Mouse (Mus musculus) gastrocnemius, postnatal 4 days (tissue): Measurements from ENCODE around the gene Gm49721. TPM values are rescaled to one million over a fixed set of nuclear protein-coding genes. Genes with fewer than 3 reads are reported as not detected.
"Not testable (repeated sequence)": the region's sequence is repeated elsewhere in the genome, so short reads cannot be mapped to it uniquely, and the experiment has no call there.

ENCODE experiments used
- DNase-seq, 2 experiments: peaks; one replicate each; pipeline ENCODE4 v3.0.0; 2021 to 2022; ENCODE audit warnings: low spot score in 2 of 2, mixed read lengths in 2 of 2
- total RNA-seq, 2 experiments: library from RNA; stranded (reverse); gene quantifications; 2 replicates each; pipeline ENCODE4 v1.2.3; 2021

The Gm49721 gene
- total RNA-seq, 2 experiments from 2014 or later, result 0.17 to 0.31 TPM

- not testable (repeated sequence) for DNase-seq
These were observed 676 bp downstream of the Gm49721 start for GRCm38 (mm10) chr17:6979380-6979779.

GRCm38 (mm10) chr17:6980144-6980543 is 1.4 kb downstream of the Gm49721 start:
- not testable (repeated sequence) for DNase-seq

- not testable (repeated sequence) for DNase-seq
These were observed 7.4 kb downstream of the Gm49721 start for GRCm38 (mm10) chr17:6986118-6986517.

GRCm38 (mm10) chr17:6995504-6995903 is 16.8 kb downstream of the Gm49721 start:
- not testable (repeated sequence) for DNase-seq

- not testable (repeated sequence) for DNase-seq
These were observed 18.1 kb downstream of the Gm49721 start for GRCm38 (mm10) chr17:6996826-6997225.

- DNase-seq, result not testable (repeated sequence)
These were observed 19.2 kb downstream of the Gm49721 start for GRCm38 (mm10) chr17:6997778-6998490.

- DNase-seq, result not testable (repeated sequence)
These were observed 23.3 kb downstream of the Gm49721 start for GRCm38 (mm10) chr17:7001790-7002585.

- not testable (repeated sequence) for DNase-seq
These were observed 24.7 kb downstream of the Gm49721 start for GRCm38 (mm10) chr17:7003392-7003791.

- DNase-seq, result not testable (repeated sequence)
These were observed 26.9 kb downstream of the Gm49721 start for GRCm38 (mm10) chr17:7005646-7006045.

GRCm38 (mm10) chr17:7008885-7009284 is 30.2 kb downstream of the Gm49721 start:
- DNase-seq, result not testable (repeated sequence)

- DNase-seq, result not testable (repeated sequence)
These were observed 30.7 kb downstream of the Gm49721 start for GRCm38 (mm10) chr17:7009440-7009839.

- not testable (repeated sequence) for DNase-seq
These were observed 31.2 kb downstream of the Gm49721 start for GRCm38 (mm10) chr17:7009901-7010300.

- not testable (repeated sequence) for DNase-seq
These were observed 35.5 kb downstream of the Gm49721 start for GRCm38 (mm10) chr17:7014190-7014589.

GRCm38 (mm10) chr17:7025257-7025656 is 46.6 kb downstream of the Gm49721 start, which contains the start of gene Gm1604a:
Gene Gm1604a, plus strand, starts transcription at chr17:7025568.
- DNase-seq, result not testable (repeated sequence)

- DNase-seq, result not testable (repeated sequence)
These were observed 47.2 kb downstream of the Gm49721 start for GRCm38 (mm10) chr17:7025764-7026346.

GRCm38 (mm10) chr17:7030204-7030603 is 51.5 kb downstream of the Gm49721 start:
- peak in 1 of 2 experiments; percentile 11 for DNase-seq

- not testable (repeated sequence) for DNase-seq
These were observed 52.0 kb downstream of the Gm49721 start for GRCm38 (mm10) chr17:7030622-7031174.

- not testable (repeated sequence) for DNase-seq
These were observed 54.8 kb downstream of the Gm49721 start for GRCm38 (mm10) chr17:7033192-7034166.

GRCm38 (mm10) chr17:7068997-7069539 is 90.4 kb downstream of the Gm49721 start:
- DNase-seq, result not testable (repeated sequence)
